Mouse (Mus musculus): ENCODE measurements around the gene Txndc2. TPM values are rescaled to one million over a fixed set of nuclear protein-coding genes. Genes with fewer than 3 reads are reported as not detected.
"Not testable (repeated sequence)": the region's sequence is repeated elsewhere in the genome, so short reads cannot be mapped to it uniquely, and the experiment has no call there.

Txndc2 gene
- total RNA-seq, 4 experiments from 2014 or later: not detected

DNA sequence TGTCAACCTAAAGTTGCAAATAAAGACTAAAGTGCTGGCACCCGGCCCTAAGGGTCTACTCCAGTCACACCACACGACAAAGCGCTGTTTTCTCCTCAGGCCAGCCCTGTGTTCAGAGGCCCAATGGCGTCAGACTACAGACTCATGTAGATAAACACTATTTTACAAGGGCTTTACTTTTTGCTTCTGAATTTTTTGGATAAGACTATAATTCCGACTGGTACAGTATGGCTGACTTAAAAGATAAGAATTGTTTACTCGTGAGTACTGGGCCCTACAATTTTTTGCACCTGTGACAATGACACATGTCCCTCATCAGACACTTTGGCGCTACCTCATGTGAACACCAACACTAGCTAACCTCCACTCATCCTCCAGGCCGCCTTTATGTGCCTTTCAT is 14.1 kb upstream of the Txndc2 start:
- DNase-seq (ENCODE audit: low spot score in 2 of 2): no peak

DNA sequence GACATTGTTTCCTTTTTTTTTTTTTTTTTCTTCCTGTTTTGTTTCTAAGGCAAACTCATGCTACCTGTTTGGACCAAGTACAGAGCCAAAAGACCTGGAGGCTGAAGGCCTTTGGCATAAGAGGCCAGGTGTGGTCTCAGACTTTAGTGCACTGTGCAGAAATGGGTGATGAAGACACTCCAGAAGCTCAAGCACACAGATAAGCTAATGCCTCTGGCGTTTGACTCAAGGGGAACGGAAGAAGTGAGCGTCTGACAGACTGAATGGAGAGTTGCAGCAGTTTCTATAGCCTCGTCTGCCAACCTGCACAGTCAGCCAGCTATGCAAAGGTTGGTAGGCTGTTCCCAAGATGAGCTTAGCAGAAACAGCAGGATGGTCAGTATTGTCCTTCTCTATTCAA is 13.6 kb upstream of the Txndc2 start:
- no peak for DNase-seq (ENCODE audit: low spot score in 2 of 2)

DNA sequence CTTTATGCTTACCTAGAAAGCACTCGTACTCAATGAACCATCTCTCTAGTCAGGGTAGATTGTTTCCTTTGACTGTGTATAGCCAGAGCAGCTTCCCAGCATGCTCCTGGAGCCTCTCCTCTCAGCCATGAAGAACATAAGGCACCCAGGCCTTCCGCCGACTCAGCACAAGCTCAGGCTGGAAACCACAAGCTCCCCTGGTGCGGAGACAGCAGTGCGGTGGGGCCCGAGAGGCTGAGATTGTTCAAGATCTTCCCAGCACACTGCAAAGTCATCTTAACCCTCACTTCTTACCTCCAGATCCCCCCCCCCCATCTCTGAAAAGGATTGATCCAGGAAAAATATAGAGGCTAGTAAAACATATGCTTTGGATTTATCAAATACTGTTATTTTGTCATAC is 8.6 kb upstream of the Txndc2 start:
- DNase-seq (ENCODE audit: low spot score in 2 of 2): no peak

DNA sequence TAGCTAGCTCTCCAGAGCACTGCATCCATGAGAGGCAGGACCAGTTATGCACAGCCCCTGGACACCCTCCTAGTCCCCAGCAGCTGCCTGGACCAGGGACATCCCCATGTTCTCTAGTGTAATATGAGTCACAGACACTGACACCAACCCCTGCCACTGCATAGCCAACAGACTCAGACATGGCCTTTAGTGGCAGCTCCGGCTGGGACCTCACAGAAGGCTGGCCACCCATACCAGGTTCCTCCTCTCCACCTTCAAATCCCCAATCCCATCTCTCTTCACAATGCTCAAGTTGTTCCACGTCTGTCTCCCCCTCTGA is 7.2 kb upstream of the Txndc2 start:
- no peak for DNase-seq (ENCODE audit: low spot score in 2 of 2)

DNA sequence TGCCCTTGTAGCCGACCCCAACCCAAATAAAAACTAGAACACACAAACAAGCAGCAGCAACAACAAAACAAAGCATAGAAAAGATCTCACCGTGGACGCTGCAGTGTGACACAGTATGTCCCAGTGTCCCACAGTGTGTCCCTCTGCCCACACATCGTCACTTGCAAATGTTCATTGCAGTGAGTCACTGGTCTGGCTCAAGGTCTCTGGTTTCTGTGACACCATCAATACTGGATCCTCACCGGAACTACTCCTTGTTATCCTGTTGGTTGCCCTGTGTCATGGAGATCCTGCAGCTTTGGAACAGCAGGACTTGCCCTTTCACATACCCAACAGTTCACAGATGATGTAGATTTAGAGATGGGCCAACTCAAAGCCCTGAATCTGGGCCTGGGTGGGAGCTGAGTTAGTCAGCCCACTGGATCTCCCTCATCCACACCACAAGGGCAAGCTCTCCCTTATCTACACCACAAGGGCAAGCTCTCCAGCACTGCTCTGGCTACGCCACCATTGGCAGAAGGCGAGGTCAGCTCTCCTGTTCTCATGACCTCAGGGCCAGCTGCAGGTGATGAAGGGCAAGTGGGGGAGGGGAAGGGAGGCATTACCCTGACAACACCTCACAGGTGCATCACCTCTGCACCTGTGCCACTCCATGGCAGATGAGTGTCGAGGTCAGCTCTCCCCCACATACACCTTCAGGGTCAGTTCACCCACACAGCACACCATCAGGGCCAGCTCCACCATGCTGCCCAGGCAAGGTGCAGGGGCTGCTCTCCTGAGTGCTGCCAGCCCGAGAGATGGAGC is 6.6 kb upstream of the Txndc2 start:
- DNase-seq (ENCODE audit: low spot score in 2 of 2): no peak

DNA sequence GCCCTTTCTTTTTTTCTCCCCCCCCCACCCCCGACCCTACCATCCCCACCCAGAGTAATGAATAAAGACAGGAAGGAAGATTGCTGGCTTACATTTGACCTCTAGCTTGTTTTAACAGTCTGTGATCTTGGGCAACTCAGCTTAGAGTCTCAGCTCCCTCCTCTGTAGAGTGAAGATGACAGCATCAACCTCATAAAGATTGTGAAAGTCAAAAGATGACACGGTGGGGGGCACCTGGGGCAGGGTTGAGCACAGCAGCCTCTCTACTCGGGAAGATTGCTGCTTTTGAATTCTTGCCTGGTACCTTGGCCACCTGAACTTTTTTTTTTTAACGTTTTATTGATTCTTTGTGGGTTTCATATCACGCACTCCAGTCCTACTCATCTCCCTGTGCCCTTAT is 6.0 kb upstream of the Txndc2 start:
- no peak for DNase-seq (ENCODE audit: low spot score in 2 of 2)

DNA sequence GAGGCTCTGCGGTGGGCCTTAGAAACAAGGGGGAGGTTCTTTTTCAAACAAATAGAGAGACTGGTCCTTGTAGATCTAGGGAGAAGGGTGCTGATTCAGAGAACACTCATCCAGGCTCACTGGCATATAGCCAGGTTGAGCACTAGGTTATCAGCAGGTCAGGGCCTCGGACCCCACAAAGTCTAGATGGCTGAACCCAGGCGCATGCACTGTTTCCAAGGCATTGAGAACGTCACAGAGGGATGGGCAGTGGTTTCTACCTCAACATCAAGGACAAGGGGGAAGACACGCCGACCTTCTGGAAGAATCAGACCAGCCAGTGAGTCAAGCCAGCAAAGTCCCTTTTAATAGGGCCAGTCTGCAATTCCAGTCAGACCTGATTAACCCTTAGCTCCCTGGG is 5.3 kb upstream of the Txndc2 start:
- no peak for DNase-seq (ENCODE audit: low spot score in 2 of 2)

DNA sequence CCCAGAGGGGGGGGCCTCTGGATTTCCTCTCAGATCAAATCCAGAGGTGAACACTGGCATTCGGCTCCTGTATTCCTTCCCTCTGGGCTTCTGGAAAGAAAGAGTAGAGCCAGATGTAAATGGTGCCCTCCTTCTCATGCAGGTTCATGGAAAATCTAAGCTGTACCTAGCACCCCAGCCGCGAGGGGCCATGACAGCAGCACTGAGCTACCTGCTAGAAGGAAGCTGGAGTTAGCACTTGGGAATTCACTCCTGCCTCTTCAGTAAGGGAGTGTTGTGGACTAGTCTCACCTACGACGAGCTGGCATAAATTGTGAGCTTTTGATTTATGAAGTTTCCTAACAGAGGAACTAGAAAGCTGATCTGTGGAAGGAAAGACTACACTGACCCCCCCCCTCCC is 1.6 kb upstream of the Txndc2 start:
- no peak for DNase-seq (ENCODE audit: low spot score in 2 of 2)

DNA sequence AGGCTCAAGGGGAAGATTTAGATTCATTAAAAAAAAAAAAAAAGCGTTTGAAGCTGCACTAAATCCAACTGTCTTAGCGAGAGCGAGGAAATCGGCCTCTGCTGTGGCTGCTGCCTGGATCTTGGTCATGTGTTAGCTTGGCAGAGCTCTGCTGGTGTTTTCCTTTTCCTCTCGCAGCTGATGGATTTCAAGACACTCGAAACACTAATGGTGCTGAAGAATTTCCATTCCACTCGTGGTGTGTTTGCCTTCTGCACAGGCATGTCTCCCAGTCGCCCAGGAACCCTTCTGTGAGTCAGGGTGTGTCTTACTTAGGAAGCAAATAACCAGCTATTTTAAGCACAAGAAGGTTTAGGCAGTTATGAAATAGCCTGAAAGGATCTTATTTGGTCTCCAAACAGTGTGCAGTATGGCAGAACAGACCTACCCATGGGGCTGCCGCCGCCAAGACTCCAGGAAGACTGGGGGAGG is 1.1 kb upstream of the Txndc2 start:
- peak; percentile 57 to 62 for DNase-seq (ENCODE audit: low spot score in 2 of 2)

DNA sequence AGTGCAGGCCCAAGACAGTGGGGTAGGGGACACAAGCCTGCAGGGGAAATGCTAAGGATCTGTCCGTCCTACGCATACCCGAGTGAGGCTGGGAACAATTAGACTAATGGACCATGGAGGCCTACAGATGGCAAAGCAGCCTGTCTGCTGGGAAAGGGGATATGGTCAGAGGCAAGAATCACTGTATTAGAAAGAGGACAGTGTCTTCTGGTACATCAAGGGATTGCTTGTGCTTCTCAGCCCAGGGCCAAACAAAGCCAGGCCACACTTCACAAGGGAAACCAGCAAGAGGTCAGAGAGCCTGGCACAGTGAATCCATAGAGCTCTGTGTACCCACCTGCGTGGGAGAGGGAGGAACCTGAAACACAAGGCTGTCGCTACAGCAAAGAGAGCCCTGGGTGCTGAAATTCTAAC is 617 bp upstream of the Txndc2 start:
- DNase-seq (ENCODE audit: low spot score in 2 of 2): peak in 1 of 2 experiments; percentile 10

DNA sequence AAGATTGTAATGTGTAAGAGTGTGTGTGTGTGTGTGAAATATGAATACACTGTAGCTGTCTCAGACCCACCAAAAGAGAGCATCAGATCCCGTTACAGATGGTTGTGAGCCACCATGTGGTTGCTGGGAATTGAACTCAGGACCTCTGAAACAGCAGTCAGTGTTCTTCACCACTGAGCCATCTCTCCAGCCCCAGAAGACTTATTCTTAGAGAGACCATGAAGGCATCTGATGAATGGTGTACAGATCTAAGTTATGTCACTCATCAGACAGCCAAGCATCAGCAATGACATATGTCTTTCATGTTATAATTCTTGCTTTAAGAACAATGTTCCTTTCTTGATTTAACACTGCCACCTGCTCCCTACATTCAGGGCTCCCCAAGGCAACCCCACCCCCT is 2.8 kb downstream of the Txndc2 start:
- DNase-seq (ENCODE audit: low spot score in 2 of 2): no peak

DNA sequence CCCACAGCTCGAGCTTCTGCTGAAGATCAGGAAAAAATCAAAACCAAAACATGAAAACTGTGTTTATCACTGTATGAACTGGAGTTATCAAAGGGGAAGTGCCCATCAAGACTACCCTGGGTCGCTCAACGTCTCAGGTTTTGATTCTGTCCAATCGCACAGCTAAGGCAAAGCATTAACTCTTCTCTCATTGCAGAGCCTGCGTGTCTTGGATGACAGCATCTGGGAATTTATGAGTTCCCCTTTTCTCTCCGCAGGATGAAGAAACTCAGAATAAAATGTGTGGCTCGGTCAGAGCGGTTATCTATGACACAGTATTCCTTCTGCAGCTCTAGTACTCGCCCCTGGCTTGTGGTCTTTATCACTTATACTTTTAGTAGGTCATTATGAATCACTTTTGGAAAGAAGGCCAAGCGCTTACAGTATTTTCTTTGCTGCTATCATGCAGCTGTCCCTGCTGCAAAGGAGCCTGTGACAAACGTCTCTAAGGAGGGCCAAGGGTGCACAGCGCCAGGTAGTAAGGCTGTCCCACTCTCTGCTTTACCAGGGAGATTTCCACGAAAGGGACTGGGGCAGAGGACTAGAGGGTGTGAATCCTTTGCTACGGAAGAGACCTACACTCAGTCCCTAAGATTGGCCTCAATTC is 6.1 kb downstream of the Txndc2 start:
- DNase-seq (ENCODE audit: low spot score in 2 of 2): no peak

DNA sequence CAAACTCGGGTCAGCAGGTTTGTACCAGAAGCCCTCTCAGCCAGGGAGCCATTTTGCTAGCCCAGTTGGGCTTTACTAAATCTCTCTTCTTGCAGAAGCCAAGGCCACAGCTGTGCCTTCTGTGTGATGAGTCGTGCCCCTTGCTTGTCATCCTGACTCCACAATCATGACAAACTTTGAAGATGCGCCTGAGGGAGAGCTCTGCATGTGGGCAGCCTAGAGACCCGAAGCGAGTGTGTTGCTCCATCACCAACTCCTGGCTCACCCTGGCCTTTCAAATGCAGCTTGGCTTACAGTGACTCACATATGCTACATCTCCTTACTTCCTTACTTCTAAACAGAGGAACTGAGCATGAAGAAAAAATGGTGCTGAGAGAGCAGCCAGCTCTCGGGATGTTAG is 12.0 kb downstream of the Txndc2 start:
- no peak for DNase-seq (ENCODE audit: low spot score in 2 of 2)

DNA sequence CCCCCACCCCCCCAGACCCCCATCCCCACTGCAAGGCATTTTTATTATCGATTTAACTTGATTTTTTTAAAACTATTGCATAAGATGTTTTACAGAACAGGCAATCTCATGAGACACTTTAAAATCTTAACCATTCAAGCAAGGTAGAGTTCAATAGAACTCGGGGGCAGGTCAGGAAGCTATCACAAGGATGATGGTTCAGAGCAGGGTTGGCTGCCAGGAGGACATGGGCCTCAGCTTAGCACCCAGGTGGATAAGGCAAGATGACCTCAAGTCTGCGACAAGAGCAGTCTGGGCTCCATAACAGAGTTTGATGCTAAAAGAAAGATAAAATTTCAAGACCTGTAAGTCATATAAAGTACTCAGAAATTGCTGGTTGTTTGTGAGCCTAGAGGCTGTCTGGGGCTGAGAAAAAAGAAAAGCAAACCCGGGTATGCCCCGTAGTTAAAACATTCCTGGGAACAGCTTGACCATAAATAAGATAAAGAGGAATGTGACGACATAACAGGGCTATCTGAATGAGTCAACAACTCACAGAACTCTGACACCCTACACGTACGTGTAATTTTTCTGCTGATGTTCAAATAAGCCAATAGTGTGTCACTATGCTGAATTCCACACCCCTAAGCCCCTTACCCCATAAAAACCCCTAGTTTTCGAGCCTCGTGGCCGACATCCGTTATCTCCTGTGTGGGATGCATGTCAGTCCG is 13.0 kb downstream of the Txndc2 start:
- DNase-seq (ENCODE audit: low spot score in 2 of 2): not testable (repeated sequence)

DNA sequence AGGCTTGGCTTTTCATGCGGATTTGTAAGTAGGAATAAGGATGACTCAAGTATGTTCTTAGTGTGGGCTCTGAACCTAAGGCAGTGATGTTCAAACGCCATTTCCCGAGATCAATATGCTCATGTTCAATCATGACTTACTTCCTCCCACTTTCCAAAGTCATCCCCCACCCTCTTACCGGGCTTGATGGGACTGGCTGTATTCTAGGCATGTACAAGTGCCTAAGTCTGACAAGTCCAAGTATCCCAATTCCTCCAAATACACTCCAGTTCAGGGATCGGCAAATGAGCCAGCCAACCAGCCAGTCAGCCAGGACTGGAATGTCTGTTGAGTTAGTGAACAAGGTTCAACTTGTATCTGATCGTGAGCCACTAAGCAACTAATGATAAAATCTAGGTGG is 15.7 kb downstream of the Txndc2 start:
- no peak for DNase-seq (ENCODE audit: low spot score in 2 of 2)

DNA sequence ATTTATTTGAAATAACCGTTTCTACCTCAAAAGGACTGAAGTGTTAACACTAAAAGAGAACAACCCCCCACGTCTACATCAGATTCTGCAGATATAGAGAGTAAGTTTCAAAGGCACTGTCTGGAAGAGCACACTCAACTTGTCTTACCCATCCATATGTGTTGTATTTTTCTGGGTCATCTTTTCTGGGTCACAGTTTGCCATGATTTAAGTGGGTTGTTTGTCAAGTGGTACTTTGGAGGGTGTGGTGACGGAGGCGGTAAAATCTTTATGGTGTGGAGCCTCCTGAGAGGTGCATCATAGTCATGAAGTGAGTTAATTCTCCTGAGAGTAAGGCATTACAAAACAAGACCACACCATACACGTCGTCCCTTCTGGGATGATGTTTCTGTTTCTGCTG is 16.4 kb downstream of the Txndc2 start:
- no peak for DNase-seq (ENCODE audit: low spot score in 2 of 2)

DNA sequence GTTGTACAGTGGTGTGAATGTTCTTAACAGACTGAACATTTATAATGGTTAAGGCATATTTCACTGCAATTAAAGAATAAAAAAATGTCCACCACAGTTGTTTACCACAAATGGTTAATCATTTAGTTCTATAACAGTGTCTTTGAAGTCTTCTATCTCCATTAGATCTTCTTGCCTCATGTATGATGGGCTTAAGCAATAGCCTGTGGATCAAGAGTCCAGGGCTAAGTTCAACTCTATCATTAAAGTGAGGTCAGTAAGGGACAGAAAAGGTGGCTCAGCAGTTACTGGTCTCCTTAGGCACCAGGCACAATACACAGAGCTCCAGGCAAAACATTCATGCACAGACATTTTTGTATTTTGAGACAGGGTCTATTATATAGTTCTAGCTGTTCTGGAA is 18.8 kb downstream of the Txndc2 start:
- DNase-seq (ENCODE audit: low spot score in 2 of 2): no peak

DNA sequence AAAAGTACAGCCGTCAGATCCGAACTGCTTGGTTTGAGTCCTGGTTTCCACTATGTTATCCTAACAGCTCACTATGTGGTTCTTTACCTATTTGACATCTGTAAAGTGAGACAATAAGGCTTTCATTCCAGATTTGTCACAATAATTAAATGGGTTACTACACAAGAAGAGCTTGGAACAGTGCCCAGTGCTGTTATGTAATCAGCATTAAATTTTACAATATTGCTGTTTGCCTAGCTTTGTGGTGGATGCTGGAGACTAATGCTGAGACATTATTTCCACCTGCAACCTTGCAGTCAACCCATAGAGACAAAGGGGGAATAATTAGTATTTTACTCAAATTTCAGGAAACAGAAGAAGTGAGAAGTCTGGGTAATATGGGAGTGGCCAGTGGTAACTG is 23.5 kb downstream of the Txndc2 start:
- DNase-seq (ENCODE audit: low spot score in 2 of 2): no peak

DNA sequence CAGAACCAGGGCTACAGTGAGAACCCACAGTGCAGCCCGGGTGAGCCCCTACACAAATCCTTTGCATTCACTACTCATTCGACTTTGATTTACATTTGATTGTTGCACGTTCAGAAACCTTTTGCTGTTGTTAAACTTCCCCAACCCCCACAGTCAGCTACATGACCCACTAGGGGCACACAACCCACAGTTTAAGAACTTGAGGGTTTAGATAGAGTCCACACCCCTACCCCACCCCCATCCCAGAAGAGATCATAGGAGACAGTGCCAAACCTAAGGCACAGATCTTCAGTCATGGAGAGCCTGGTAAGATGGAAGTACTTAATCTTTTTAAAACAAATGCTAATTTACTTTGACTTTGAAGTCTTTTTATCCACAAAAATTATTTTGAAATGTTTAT is 26.3 kb downstream of the Txndc2 start:
- no peak for DNase-seq (ENCODE audit: low spot score in 2 of 2)

DNA sequence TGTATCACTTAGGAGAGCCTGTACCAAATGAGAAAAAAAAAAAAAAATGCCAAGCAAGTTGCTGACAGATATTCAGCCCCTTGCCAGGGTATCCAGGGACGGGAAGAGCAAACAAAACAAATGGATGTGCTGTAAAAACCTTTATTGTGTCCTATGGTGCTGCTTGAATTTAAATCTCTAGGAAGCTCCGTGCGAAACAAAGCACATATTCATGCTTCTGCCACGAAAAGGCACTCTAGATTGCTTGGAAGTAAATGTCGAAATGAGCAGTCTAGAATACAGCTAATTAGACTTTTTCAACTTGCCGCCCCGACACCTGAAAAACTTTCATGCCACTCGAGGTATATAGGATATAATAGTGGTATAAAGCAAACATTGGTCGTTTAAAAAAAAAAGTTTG is 27.5 kb downstream of the Txndc2 start:
- DNase-seq (ENCODE audit: low spot score in 2 of 2): no peak

DNA sequence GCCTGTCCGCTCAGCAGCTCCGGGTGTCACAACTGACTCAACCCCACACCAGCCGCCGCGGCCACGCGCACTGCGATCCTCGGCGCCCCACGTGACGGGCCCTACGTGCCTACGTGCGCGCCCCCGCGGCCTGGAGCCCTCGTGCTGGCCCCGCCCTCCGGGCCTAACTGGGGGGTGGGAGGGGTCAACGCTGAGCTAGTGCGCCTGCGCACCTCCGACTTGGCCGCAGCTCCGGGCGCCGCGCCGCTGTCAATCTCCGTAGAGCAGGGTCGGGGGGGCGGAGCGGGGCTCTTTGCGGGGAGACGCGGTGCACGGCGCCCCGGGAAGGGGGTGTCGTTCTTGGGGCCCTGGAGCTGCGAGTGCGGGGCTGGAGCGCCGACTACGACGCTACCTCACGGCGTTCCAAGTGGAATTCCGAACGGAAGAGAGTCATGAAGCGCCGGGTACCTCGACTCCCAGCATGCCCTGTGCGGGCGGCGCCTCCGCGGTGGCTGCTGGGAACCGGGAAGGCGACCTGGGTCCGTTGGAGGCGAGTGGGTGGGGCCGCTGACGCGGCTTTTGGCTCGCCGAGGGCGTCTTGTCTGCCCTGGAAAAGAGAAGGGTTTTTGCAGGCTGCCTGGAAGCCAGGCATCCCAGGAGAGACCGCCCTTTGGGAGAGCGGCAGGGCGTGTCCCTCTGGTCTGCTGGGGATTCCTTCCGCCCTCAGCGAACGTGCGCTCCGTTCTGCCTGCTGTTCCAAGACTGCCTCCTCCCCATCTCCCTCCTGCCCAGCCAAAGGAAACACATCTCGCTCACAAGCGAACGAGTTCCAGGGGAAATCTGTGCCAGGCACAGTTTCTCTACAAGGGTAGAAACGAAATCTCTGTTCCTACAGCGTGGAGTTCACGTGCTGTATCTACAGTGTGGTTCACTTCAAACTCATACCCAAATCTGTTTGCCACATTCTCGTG is 28.2 kb downstream of the Txndc2 start, which contains the start of gene Vapa:
Gene Vapa (minus strand): TSS at position 93 of the 950 bp plus-strand sequence.
- peak; percentile 95 to 98 for DNase-seq (ENCODE audit: low spot score in 2 of 2)

DNA sequence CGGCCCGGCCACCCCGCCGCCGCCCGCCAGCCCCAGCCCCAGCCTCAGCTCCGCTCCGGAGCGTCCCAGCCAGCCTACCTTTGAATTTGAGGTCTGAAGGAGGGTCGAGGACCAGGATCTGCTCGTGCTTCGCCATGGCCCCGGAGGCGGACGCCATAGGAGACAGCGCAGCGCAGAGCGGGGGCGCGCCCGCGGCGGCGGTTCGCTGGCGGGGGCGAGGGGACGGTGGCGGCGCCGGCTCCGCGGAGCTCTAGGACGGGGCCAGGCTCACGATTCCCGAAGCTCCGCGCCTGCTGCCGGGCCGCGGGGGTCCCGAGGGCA is 28.9 kb downstream of the Txndc2 start:
- no peak for DNase-seq (ENCODE audit: low spot score in 2 of 2)
